Mouse (Mus musculus): Measurements from ENCODE around the gene Sowahc.

- no peak for TF ChIP-seq ZMIZ1 (IDR thresholded peaks at IDR 0.05; ENCODE audit: low read depth, low read length)
- TF ChIP-seq JUND (IDR thresholded peaks at IDR 0.05; ENCODE audit: low read depth, low read length) = no peak
- TF ChIP-seq GATA1 (IDR thresholded peaks at IDR 0.05; ENCODE audit: low read depth, low read length) = no peak
- TF ChIP-seq TBP (IDR thresholded peaks at IDR 0.05; ENCODE audit: low read depth, low read length) = no peak
- TF ChIP-seq CTCF (IDR thresholded peaks at IDR 0.05 in 2 of 3, conservative IDR thresholded peaks at IDR 0.05 in 1 of 3; ENCODE audit: control insufficient read depth in 1 of 3, insufficient read depth in 1 of 3, low read depth in 2 of 3, low read length in 3 of 3, poor library complexity in 1 of 3, severe bottlenecking in 1 of 3) = no peak
- TF ChIP-seq HCFC1 (IDR thresholded peaks at IDR 0.05; ENCODE audit: low read depth, low read length) = no peak
- TF ChIP-seq CHD2 (IDR thresholded peaks at IDR 0.05; ENCODE audit: low read length) = no peak
- TF ChIP-seq CHD1 (IDR thresholded peaks at IDR 0.05; ENCODE audit: low read depth, low read length) = no peak
- no peak for TF ChIP-seq POLR2A (IDR thresholded peaks at IDR 0.05; ENCODE audit: control insufficient read depth in 1 of 2, insufficient read depth in 1 of 2, low read depth in 1 of 2, low read length in 2 of 2, poor library complexity in 1 of 2)
- TF ChIP-seq POLR2AphosphoS5 (IDR thresholded peaks at IDR 0.05; ENCODE audit: borderline replicate concordance, low read depth, low read length) = no peak
- TF ChIP-seq GABPA (IDR thresholded peaks at IDR 0.05; ENCODE audit: low read depth, low read length) = no peak
Observed at GRCm38 (mm10) chr10:59268109-59268508, 46.4 kb downstream of the Sowahc start.
